Mouse (Mus musculus) stomach, postnatal 0 days (tissue): ENCODE measurements around the gene Shcbp1l.
"Not testable (repeated sequence)": the region's sequence is repeated elsewhere in the genome, so short reads cannot be mapped to it uniquely, and the experiment has no call there.

Experiments used
- CTCF ChIP-seq: IDR thresholded peaks from 2 replicates; pipeline ENCODE4 v1.5.1; 2016; ENCODE audit warnings: antibody characterized with exemption, low read depth, mild to moderate bottlenecking, moderate library complexity
- EP300 ChIP-seq: optimal IDR thresholded peaks from 2 replicates; pipeline ENCODE3; 2016; ENCODE audit warnings: antibody characterized with exemption

DNA sequence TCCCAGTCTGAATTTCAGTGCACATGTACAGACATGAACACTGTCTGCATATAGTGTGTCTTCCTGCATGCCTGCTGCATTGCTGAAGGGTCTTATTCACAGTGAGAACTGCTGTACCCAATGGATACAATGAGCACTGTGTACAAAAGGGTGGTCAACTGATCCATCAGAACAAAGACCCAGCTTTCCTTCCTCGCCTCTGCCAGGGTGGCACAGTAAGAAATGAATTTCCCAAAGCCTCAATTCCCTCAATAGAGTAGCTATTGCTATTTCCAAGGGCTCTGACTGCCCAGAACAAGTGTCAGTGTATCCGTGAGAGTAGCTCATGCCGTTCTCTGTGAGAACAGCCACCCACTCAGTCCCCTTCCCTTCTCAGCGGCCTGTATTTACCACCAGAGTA lies 7.2 kb upstream of the Shcbp1l start:
- not testable (repeated sequence) for TF ChIP-seq CTCF, EP300
